Mouse (Mus musculus) adrenal gland, adult 18-20 months (tissue): ENCODE data around the gene Nrip2. TPM values are rescaled to one million over a fixed set of nuclear protein-coding genes. Genes with fewer than 3 reads are reported as not detected.

Experiments
- DNase-seq, 2 experiments: peaks; one replicate each; pipeline ENCODE4 v3.0.0; 2021 to 2022; ENCODE audit warnings: low spot score in 2 of 2
- total RNA-seq, 2 experiments: library from RNA; stranded (reverse); gene quantifications; 1 replicate in 1 of 2; 2 replicates in 1 of 2; pipeline ENCODE4 v1.2.3; 2021

The Nrip2 gene
- total RNA-seq, 2 experiments from 2014 or later, result 2.0 to 2.7 TPM

DNA sequence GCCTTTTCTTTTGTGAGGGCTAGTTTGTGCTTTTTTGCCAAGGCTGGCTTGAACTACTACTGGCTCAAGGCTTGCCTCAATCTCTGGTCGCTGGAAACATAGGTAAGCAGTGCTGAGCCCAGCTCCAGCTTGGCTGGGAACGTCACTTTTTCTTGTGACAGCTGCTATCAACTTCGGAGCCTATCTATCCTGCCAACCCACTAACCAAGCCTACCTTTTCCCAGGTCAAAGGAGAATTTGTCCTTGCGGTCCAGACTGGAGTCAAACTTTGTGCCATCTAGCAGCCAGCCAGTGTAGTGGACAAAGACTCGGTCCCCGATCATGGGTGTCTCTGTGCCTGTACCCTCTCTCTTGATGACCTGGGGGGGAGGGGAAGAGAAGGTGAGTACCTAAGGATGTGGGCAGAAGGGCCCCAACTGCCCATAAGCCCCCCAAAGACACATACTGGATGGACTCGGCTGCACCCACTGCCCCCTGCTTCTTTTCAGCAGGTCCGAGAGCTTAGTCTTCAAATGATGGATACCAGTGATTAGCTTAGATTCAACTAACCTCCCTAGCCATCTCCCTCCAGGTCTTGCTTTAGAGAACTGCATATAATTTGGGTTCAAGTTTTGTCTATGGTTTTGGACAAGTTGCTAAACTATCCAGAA lies 37.4 kb downstream of the Nrip2 start:
- no peak for DNase-seq

DNA sequence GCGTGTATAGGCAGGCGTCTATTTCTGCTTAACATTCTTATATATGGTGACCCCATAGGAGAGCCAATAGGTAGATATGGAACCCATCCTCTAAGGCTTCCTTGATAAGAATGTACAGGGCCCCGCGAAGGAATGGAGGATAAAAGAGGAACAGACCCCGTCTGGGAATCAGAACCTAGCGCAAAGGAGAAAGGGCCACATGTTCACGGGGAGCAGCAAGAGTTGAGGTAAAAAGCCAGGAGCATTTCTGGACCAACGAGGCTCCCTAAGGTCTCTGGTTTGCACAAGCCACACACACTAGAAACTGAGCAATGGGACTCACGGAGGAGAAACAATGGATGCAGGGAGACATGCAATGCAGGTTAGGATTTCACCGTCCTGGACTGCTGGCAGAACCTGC lies 38.2 kb downstream of the Nrip2 start:
- no peak for DNase-seq

DNA sequence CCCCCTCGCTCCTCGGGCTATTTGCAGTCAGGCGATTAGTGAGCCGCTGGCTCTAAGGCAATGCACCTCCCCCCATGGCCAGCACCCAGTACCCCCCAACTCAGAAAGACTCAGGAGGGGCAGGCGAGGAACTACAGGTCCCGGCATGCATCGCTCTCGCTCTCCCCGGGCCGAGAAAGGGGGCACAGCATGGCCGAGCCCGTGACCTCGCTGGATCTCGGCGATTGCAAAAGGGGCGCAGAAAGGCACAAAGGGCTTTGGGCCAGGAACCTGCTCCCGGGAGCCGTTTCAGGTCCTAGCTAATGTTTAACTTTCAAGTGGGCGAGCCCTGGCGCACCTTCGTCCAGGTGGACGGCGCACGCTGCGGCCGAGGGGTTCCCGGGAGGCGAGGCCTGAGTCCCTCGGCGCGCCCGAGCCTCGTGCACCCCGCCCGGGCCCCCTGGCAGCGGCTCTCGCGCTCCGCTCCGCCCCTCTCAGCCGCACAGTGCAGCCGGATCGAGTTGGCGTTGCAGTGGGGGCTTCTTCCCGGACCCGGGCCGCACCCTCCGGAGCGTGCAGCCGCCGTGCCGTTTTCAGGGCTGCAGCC lies 38.7 kb downstream of the Nrip2 start:
- DNase-seq, result peak; percentile 61 to 68

DNA sequence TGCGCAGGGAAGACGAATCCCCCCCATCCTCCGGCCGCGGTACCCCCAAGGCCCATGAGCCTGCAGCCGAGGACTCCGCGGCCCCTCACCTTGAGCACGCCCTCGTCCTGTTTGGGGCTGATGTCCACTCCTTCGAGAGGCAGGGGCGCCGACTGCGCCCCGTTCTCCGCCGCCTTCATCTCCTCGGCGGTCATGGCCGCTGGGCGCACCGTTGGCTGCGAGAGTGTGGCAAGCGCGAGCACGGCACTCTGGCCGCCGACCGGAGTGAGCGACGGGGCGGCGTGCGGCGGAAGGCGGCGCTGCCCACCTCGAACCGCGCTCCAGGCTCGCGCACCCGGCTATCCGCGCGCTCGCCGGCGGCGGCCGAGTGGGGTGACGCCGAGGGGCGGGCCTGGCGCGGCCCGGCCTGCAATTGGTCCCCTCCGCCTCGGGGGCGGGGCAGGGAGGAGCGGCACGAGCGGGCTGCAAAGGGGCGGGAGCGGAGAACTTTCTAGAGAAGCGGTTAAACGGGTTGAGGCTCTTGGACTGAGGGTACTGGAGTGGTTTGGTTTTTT lies 39.3 kb downstream of the Nrip2 start, which contains the start of gene Fkbp4:
TSS of gene Fkbp4 (minus strand) at position 361 of the 554 bp plus-strand sequence.
- DNase-seq, result peak; percentile 96

DNA sequence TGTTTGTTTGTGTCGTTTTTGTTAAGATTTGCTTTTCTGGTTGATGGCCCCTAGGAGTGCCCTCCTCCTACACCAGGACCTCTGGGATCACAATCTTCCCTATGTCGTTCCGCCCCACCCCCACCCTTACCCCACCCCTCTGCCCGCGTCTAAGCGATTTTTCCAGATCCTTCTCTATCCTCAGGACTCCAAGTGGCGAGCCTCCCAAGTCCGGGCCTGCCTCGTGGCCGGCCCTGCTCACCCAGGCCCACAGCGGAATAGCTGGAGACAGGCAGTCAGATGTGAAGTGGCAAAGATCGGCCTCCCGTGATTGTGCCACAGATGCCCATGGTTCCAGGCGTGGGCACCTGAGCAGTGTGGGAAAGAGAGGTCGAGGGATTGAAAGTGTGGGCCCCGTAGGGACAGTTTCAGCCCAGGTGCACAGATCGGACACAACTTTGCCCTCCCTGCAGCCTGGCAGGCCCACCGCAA lies 39.8 kb downstream of the Nrip2 start:
- peak; percentile 38 to 45 for DNase-seq

DNA sequence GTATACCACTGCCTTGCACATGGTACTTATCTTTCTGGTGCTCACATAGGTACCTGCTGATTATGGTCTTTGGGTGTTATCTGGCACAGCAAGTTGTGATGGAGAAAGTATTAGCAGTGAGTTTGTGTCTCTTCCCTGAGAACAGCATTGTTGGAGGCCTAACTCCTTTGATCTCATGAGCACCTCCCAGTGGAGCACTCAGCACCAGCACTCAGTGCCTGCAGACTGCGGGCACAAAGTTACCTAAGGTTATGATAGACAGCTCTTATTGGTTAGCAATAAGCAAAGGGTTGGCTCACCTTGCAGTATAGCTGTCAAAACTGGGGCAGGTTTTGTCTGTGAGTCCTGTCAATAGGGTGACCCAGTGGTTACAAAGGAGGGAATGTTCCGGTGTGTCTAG lies 41.1 kb downstream of the Nrip2 start:
- no peak for DNase-seq

DNA sequence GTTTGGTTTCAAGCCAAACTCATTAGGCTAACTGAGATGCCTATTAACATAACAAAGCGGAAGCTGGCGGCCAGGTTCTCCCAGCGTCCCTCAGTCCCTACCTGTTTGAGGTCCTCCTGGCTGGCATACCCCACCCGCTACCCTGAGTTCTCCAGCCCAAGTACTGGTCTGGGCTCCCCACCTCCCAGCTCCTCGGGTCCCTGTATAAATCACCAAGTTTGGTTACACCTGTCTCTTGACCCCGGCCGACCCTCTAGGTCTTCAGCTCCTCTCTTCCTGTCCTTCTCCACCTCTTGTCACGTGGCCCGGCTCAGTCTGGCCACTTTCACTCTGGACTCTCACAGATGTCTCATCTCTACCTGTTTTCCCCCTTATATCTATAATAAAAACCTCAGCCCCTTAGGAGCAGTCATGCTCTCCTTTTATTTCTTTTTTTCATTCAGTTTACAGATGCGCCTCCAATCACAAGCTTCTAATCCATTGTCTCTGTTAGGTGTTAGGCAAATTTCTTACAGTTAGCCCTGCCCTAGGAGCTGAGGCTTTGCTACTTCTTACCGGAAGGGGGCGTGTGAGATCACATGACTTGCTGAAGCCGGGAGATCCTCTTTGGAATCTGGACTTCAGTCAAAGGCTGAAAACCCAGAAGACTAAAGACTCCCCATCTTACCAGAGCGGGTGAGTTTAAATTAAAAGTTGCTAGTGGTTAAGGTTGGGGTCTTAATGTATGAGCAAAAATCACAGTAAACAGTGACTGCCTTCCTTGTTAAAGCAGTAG lies 46.9 kb downstream of the Nrip2 start:
- peak in 1 of 2 experiments; percentile 54 for DNase-seq

DNA sequence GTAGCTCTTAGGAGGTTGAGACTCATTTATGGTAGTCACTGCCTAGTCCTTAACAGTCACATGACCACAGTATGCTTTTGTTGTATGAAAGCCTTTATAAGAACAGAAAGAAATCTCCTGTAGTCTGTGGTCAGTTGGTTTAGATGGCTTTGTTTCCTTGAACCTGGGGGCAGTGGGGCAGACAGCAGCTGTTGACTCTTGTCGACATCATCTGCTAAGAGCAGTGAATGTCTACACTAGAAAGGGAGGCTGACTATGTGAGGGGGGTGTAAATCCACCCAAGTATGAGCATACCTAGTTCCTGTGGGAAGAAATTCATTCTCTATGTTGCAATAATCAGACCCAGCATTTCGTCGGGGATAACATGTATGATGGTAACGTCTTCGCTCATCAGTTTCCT lies 48.0 kb downstream of the Nrip2 start:
- no peak for DNase-seq

DNA sequence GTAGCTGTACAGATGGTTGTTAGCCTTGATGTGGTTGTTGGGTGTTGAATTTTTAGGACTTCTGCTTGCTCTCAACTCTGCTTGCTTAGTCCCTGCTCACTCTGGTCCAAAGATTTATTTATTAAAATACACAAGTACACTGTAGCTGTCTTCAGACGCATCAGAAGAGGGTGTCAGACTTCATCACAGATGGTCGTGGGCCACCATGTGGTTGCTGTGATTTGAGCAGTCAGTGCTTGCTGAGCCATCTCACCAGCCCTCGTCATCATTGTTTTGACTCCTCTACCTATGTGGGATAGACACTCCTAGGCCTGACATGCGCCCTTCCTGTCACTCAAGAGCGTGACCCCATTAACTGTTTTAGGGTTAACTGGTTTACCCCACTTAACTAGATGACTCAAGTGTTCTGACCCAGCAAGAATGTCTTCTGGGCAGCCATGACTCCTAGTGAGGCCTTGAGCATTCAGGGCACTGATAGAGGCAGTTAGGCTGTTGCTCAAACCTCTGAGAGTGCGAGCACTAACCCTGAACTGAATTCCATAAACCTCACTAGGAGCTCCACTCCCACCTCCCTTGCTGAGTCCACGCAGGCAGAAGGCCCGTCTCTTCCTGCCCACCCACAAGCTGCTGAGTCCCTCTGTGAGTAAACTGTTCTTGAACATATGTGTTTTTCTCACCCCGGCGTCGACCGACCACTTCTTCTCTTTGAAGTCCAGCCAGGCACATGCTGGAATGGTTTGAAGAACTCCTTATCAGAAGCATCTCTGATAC lies 56.9 kb downstream of the Nrip2 start:
- DNase-seq, result peak in 1 of 2 experiments; percentile 29

DNA sequence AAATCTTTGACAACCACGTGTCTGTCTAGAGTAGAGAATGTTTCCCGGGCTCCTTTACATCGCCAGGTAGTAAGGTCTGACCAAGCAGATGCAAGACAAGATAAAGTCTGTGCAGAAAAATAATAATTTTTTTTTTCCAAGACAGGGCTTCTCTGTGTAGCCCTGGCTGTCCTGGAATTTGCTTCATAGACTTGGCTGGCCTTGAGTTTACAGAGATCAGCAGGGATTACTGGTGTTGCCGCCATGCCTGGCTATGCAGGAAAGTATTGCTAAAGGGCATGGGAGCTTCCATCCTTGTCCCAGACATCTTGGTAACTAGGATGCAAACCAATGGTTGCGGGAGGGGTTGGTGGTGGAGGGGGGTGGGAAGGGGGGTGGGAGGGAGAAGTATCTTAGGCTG lies 58.1 kb downstream of the Nrip2 start:
- DNase-seq, result no peak

DNA sequence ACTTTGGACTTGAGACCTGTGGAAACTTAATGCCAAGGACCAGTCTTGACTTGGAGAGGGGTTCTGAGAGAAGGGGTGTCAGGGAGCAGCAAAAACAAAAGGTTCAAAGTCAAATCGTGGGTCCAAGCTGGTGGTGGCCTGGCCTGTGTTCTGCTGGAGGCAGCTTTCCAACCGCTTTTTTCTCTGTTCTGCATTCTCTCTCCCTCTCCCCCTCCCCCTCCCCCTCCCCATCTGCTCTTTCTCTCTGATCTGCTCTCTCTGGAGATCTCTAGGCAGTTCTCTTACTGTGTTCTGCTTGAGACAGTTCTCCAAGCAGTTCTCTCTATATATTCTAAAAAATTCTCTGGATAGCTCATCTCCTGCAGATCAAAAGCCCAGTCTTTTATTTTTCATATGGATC lies 61.2 kb downstream of the Nrip2 start:
- DNase-seq, result no peak

DNA sequence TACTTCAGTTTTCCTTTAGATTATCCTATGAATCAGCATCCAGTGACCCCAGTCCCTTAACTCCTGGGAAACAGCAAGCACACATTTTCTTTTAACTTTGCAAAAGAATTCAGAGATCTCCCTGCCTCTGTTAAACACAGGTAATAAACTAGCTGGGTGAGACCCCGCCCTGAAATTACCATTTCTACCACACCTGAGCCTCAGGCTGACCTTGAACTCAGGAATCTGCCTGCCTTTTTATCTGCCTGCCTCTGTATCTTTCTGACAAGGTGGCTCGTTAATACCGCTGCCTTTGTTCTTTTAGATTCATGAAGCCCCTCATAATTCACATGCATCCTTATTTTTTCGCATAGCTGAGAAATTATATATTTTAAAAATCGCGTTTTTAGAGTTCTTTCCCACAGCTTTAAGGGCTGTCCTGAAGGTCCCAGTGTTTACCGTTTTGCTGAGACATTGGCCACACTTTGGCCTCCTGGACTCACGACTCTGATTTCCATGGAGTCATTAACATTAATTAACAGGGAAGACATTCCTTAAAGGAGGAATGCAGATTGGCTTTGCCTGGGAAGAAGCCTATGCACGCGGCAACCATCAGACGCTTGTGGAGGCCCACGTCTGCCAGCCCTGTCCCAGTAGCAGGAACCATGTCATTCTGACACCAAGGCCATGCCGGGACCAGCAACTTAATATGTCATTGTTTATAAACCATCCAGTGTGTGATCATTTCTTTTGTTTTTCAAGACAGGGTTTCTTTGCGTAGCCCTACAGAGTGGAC lies 61.8 kb downstream of the Nrip2 start:
- no peak for DNase-seq

DNA sequence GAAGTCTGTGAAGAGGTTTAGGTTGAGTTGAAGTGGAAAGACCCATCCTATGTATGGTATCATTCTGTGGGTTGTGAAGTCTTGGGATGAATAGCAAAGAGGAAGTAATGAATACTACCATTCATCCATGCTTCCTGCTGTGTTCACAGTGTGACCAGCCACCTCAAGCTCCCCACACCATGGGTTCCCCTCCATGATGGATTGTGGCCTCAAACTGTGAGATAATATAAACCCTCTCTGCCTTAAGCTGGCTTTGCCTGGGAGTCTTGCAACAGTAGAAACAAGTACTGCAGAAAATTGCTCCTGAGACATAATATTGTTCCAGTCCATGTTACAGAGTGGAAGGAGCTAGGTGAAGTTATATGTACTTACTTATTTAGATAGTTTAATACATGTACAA lies 62.5 kb downstream of the Nrip2 start:
- DNase-seq, result no peak

DNA sequence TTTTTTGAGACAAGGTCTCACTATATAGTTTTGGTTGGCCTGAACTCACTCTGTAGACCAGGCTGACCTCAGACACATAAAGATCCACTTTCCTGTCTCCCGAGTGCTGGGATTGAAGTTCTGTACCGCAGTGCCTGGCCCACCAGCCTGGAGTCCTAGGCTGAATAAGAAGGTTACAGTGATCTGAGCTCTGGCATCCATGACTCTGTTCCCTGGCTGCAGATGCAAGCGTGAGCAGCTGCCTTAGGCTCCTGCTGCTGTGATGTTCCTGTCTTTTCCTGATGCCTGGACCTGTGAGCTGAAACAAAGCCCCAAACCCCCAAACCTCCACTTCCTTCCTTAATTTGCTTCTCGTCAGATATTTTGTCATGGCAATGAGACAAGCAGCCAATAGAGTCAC lies 65.9 kb downstream of the Nrip2 start:
- DNase-seq, result no peak

Other genes with a start within 250 kb of the Nrip2 start
- 1 to 10 TPM; 2.6 to 3.8 TPM for gene Tead4, start 98.5 kb upstream of the Nrip2 start, total RNA-seq
- 10 to 100 TPM; 22.0 to 36.4 TPM for gene Tulp3, start 43.4 kb upstream of the Nrip2 start, total RNA-seq
- gene Rhno1, start 36.4 kb upstream of the Nrip2 start, total RNA-seq, result 10 to 100 TPM; 13.9 to 15.3 TPM
- 1 to 10 TPM; 1.8 to 1.9 TPM for gene Foxm1, start 36.3 kb upstream of the Nrip2 start, total RNA-seq
- not detected for gene Tex52, start 23.8 kb upstream of the Nrip2 start, total RNA-seq
- gene Gm44596, start 23.8 kb upstream of the Nrip2 start, total RNA-seq, result not detected
- 10 to 100 TPM; 16.4 to 27.2 TPM for gene Itfg2, start 25.6 kb downstream of the Nrip2 start, total RNA-seq
- gene Fkbp4, start 39.4 kb downstream of the Nrip2 start, total RNA-seq, result 100 to 1,000 TPM; 297 to 351 TPM
- gene Pzp, start 127.4 kb downstream of the Nrip2 start, total RNA-seq, result under 1 TPM in 1 of 2 experiments, not detected in 1; 0.80 TPM
- not detected for gene A2ml1, start 182.3 kb downstream of the Nrip2 start, total RNA-seq
- not detected for gene Klrb1a, start 224.2 kb downstream of the Nrip2 start, total RNA-seq